Mouse (Mus musculus) frontal cortex, postnatal 10 days (tissue): ENCODE results near the gene Rab4b.
A peak's percentile ranks its signal among the peaks of the same experiment; 100 is the strongest.

Experiments used
- DNase-seq, 2 experiments: peaks; one replicate each; pipeline ENCODE4 v3.0.0; 2022; ENCODE audit warnings: low spot score in 2 of 2, mixed read lengths in 1 of 2

The Rab4b gene

GRCm38 (mm10) chr7:27159882-27160281, 18.8 kb downstream of the Rab4b start:
- DNase-seq = peak; percentile 85 to 93

- DNase-seq = no peak
Observed at GRCm38 (mm10) chr7:27159256-27159655, 19.4 kb downstream of the Rab4b start.

DNA sequence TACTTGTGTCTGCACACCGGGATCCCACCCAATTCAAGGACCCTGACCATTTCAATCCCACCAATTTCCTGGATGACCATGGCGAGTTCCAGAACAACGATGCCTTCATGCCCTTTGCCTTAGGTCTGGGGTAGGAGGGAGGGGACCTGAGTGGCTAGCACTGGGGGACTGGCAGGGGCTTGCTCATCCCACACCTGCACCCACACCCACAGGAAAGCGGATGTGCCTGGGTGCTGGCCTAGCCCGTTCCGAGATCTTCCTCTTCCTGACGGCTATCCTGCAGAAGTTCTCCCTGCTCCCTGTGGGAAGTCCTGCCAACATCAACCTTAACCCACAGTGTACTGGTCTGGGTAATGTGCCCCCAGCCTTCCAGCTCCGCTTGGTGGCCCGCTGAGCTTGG, 20.5 kb downstream of the Rab4b start:
- DNase-seq = peak in 1 of 2 experiments; percentile 19

DNA sequence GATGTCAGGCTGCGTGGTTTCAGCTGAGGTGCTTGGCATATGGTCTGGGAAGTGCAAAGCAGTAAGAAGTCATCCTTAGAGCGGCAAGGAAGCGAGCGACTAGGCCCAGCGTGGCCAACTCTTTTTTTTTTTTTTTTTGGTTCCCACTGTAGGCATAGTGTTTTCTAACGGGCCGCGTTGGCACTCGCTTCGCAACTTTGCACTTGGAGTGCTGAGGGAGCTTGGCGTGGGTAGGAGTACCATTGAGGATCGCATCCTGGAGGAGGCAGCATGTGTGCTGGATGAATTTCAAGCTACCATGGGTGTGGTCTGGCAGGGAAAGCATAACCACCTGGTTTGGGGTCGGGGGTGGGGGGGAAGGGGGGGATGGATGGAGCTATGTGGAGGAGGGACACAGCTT, 22.7 kb downstream of the Rab4b start:
- DNase-seq = no peak

DNA sequence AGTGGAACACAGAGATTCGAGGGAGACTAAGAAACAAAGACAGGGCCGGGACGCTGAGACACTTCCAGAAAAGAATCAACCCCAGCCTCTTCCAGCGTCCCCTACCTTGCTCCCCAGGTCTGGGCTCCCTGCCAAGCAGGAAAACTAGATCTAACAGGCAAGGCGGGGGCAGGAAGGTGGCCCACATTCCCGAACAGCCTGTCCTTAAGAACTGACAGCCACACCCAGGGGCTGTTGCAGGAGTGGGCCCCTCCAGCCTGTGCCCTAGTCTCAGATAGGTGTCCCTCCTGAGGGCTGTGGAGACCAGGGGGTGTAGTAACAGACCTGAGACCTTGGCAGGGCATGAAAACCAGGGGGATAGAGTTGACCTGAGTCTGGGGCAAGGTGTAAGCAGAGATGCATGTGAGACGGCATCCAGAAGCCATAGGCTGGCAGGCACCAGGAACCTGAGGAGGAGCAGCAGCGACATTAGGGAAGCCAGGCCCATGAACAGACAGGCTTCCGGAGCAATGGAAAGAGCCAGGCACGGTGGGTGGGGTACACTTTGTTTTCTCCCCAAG, 25.4 kb downstream of the Rab4b start, which contains the start of gene Cyp2t4:
Gene Cyp2t4 (plus strand): TSS at position 510 of the 560 bp plus-strand sequence.
- DNase-seq = no peak

DNA sequence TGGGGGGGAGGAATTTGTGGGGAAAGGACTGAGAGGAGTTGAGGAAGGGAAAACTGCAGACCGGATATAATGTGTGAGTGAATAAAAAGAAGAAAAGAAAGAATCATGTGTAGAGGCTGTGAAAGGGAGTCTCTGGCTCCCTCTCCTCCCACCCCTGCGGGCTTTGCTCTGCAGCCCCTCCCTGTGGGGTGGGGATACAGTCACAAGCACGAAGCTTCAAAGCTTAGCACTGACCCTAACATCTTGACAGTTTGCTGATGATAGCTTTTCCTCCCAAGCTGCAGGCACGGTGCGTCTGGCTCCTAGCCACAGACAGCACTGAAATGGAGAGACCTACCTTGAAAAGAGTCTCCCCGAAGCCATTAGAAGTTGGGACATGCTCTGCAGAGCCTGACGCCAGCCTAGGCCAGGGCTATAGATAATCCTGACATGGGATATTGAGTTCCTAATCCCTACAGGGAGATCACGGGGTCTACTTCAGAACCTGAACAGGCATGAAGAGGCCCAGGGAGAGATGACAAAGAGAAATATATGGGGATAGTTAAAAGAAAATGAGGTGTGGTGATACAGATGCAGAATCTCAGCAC, 42.2 kb downstream of the Rab4b start:
- DNase-seq = no peak

DNA sequence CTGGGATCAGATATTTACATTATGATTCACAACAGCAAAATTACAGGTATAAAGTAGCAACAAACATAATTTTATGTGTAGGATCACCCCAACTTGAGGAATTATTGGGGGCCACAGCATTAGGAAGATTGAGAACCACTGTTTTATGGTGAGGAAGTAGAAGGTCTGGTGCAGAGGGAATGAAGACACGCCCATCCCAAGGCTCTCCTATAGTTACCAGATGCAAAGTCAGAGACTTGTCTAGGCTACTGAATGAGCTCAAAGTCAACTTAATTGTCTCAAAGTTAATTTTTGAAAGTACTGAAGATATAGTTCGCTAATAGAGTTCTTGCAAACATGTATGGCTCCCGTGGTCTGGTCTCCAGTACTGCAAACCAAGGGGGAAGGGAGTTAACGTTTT, 44.9 kb downstream of the Rab4b start:
- DNase-seq = no peak

GRCm38 (mm10) chr7:27133156-27133555, 45.5 kb downstream of the Rab4b start:
- no peak for DNase-seq

- no peak for DNase-seq
Observed at GRCm38 (mm10) chr7:27132588-27132987, 46.1 kb downstream of the Rab4b start.

DNA sequence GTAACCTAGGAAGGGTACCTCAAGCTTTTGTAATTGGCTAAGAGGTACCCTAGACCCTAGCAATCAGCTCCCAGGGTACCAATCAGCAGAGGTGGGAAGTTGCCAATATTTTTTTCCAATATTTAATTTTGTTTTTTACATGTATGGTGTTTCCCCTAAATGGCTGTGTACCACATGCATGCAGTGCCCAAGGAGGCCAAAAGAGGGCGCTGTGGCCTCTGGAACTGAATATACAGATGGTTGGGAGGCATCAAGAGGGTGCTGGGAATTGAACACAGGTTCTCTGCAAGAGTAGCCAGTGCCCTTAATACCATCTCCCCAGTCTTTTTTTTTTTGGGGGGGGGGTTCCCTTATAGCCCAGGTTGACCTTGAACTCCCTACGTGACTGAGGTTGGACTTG, 47.3 kb downstream of the Rab4b start:
- no peak for DNase-seq

GRCm38 (mm10) chr7:27130521-27131370, 48.0 kb downstream of the Rab4b start:
- DNase-seq = no peak

DNA sequence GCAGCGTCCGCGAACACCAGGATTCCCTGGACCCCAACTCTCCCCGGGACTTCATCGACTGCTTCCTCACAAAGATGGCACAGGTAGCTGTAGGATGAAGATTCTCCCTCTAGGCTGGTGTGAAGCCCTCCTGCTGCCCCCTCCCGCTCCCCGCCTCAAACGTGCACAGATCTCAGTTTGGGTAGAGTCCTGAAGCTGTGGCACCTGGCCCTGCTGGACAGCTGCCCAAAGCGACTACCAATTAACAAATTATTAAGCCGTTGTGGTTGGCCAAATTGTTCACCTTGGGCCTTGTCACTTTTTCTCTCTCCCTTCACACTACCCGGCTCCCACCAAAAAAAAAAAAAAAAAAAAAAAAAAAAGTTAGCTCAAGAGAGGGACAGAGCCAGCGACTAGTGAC, 48.9 kb downstream of the Rab4b start:
- DNase-seq = no peak

DNA sequence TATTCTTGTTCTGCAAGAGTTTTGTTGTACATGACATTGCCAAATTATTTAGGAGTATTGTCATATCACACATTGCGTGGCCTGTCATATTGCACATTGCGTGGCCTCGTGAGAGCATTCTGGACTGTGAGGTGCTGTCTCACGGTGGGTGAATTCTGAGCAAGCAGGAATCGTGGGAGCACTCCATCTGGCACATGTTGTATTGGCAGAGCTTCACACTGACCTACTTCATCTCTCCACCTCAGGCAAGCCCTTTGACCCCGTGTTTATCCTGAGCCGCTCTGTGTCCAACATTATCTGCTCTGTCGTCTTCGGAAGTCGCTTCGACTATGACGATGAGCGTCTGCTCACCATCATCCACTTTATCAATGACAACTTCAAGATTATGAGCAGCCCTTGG, 49.8 kb downstream of the Rab4b start:
- no peak for DNase-seq

- DNase-seq = peak in 1 of 2 experiments; percentile 31
Observed at GRCm38 (mm10) chr7:27128162-27128561, 50.5 kb downstream of the Rab4b start.

GRCm38 (mm10) chr7:27124969-27125368, 53.7 kb downstream of the Rab4b start:
- DNase-seq = no peak

- DNase-seq = no peak
Observed at GRCm38 (mm10) chr7:27124305-27124832, 54.3 kb downstream of the Rab4b start.

DNA sequence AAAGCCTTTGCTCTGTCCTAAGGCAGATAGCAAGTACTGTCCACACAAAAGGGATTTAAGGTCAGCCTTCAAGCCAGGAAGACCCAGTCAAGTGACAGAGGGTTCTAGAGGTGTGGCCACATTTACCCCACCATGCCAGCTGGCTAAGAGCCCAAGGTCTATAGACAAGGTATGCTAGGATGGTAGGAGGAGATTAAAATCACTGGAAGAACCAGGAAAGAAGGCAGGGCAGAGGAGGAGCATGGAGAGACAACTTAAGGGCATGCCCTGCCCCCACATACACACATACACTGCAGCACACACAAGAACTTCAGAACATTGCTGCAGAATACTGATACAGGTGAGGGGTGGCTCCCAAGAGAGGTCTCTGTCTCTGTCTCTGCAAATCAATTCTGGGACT, 59.0 kb downstream of the Rab4b start, which contains the start of gene Cyp2f2:
Gene Cyp2f2 (plus strand): TSS at position 234 of the 400 bp plus-strand sequence.
- no peak for DNase-seq
